Mouse (Mus musculus) hindbrain, embryonic 12.5 days (tissue): ENCODE data around the gene Phf11d. TPM values are rescaled to one million over a fixed set of nuclear protein-coding genes. Genes with fewer than 3 reads are reported as not detected.
"Not testable (repeated sequence)": the region's sequence is repeated elsewhere in the genome, so short reads cannot be mapped to it uniquely, and the experiment has no call there.

ENCODE experiments used
- ATAC-seq: fragments of 200-750 bp; cut with Nextera tagmentation; 2 replicates; pipeline ENCODE4 v1.8.0; 2017; ENCODE audit warnings: moderate TSS enrichment; ENCODE audit not compliant: low FRiP score
- H3K27ac ChIP-seq: fragments of 300-500 bp; sonication (generic); 2 replicates; pipeline ENCODE4 v1.5.1; 2016; ENCODE audit warnings: mild to moderate bottlenecking
- H3K27me3 ChIP-seq: fragments of 300-500 bp; sonication (generic); 2 replicates; pipeline ENCODE4 v1.6.1; 2016; ENCODE audit warnings: mild to moderate bottlenecking
- H3K36me3 ChIP-seq: fragments of 300-500 bp; sonication (generic); 2 replicates; pipeline ENCODE4 v1.6.1; 2016; ENCODE audit warnings: mild to moderate bottlenecking
- H3K4me1 ChIP-seq: fragments of 300-500 bp; sonication (generic); 2 replicates; pipeline ENCODE4 v1.6.1; 2016
- H3K4me2 ChIP-seq: fragments of 300-500 bp; sonication (generic); replicated peaks from 2 replicates; pipeline ENCODE4 v1.6.1; 2016; ENCODE audit warnings: mild to moderate bottlenecking
- H3K4me3 ChIP-seq: fragments of 300-500 bp; sonication (generic); 2 replicates; pipeline ENCODE4 v1.5.1; 2016; ENCODE audit warnings: mild to moderate bottlenecking
- H3K9ac ChIP-seq: fragments of 300-500 bp; sonication (generic); 2 replicates; pipeline ENCODE4 v1.6.1; 2016; ENCODE audit warnings: mild to moderate bottlenecking, moderate library complexity
- H3K9me3 ChIP-seq: fragments of 300-500 bp; sonication (generic); replicated peaks from 2 replicates; pipeline ENCODE4 v1.6.1; 2016; ENCODE audit warnings: mild to moderate bottlenecking
- WGBS: fragments of 180-500 bp; shearing (Covaris S2); methylation state at CpG from one replicate; pipeline ENCODE4 v1.1.7; 2016; 5-methylcytosine and 5-hydroxymethylcytosine counted together
- polyA plus RNA-seq: library from polyadenylated mRNA; unstranded; fragments of >200 nt; fragmentation: Nextera tagmentation; extraction: Ambion mirVana; gene quantifications from 2 replicates; pipeline ENCODE4 v1.2.1, GENCODE M21; 2016

The Phf11d gene
- 0.53 and 0.61 TPM in 2 replicates for polyA plus RNA-seq

DNA sequence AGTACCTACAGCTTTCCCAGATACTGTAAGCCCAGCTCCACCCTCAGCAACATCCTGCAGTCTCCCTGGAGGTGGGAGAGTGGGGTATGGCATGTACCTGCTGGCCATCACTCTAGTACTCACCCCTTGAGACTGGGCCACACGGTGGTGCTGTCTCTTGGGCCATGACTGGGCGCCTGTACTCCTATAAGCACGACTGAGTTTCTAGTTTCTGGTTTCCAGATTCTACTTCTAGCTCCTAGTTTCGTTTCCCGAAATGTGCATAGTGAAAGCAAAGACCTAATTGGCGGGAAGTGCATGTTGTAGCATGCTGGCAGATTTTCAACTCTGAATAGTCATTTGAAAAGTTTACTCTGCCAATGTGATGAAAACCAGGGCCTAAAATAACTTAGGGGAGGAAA is at the start of gene Phf11d:
Gene Phf11d (minus strand): TSS at position 227 of the 401 bp plus-strand sequence.
- Histone ChIP-seq H3K36me3 (no peaks in the 10 kb centered on the region), H3K27ac (no peak within 1 kb of the TSS), H3K9me3 (peaks cover under 1% of the 10 kb centered on the region), H3K4me3 (no peak within 1 kb of the TSS), H3K9ac (no peak within 1 kb of the TSS), H3K4me2 (no peak within 1 kb of the TSS), H3K4me1 (no peaks in the 10 kb centered on the region), H3K27me3 (no peaks in the 10 kb centered on the region)
- ATAC-seq, result no peak
- 79% methylated on average over 6 of the region's 6 CpGs for WGBS

DNA sequence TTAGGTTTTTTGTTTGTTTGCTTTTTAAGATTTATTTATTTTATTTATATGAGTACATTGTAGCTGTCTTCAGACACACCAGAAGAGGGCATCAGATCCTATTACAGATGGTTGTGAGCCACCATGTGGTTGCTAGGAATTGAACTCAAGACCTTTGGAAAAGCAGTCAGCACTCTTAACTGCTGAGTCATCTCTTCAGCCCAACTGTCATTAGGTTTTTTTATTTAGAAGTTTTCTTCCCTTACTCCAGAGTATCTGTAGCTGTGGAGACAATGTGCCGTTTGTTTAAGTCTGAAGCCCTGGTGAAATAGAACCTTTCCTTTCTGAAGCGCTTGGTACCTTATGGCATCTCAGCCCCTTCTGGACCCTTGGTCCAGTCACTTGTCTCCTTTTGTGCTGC is 49.7 kb upstream of the Phf11d start:
- H3K27ac ChIP-seq, H3K4me3 ChIP-seq, H3K4me2 ChIP-seq, H3K9me3 ChIP-seq, H3K4me1 ChIP-seq, H3K27me3 ChIP-seq, H3K9ac ChIP-seq, ATAC-seq, H3K36me3 ChIP-seq: not testable (repeated sequence)
- WGBS, result 93% methylated on average over 2 of the region's 2 CpGs

DNA sequence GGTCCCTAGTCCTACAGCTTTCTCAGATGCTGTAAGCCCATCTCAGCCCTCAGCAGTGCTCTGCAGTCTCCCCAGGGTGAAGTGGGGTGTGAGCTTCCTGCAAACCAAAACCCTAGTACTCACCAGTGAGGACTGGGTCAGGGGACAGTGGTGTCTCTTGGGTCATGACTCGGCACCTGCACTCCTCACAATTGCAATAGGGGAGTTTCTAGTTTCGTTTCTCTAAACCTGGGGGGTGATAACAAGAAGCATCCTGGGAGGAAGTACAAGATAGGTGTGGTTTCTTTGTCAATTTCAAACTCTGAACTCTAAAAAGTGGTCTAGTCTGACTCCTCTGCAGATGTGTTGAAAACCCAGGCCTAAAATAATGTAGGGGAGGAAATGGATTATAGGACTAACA is 31.7 kb upstream of the Phf11d start:
- Histone ChIP-seq H3K9me3 (no peaks in the 10 kb centered on the region), H3K4me2 (no peak overlapping the region), H3K27ac (no peak overlapping the region), H3K36me3 (no peaks in the 10 kb centered on the region), H3K4me1 (no peaks in the 10 kb centered on the region), H3K27me3 (no peaks in the 10 kb centered on the region), H3K4me3 (no peak overlapping the region), H3K9ac (no peak overlapping the region)
- no peak for ATAC-seq
- WGBS, result 85% methylated on average over 2 of the region's 2 CpGs

DNA sequence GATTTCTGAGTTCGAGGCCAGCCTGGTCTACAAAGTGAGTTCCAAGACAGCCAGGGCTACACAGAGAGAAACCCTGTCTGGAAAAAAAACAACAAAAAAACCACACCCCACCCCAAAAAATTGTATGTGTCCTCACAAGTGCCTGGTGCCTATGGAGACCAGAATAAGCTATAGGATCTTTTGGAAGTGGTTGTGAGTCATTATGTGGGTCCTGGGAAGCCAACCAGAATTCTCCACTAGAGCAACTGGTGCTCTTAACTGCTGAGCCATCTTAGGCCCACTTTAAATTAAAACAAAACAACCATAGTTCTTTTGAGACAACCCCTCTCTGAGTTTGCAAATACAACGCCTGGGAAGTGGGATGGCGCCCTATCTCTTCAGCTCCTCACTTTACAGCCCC is 30.0 kb upstream of the Phf11d start, which contains the start of gene Phf11c:
Gene Phf11c (minus strand): TSS at position 101 of the 400 bp plus-strand sequence.
- H3K27ac ChIP-seq, result no peak within 1 kb of the TSS
- H3K9ac ChIP-seq, result no peak within 1 kb of the TSS
- no peaks in the 10 kb centered on the region for H3K4me1 ChIP-seq
- WGBS, result 90% methylated on average over 3 of the region's 3 CpGs
- no peak within 1 kb of the TSS for H3K4me2 ChIP-seq
- H3K9me3 ChIP-seq, result no peaks in the 10 kb centered on the region
- no peak for ATAC-seq
- H3K36me3 ChIP-seq, result no peaks in the 10 kb centered on the region
- no peak within 1 kb of the TSS for H3K4me3 ChIP-seq
- H3K27me3 ChIP-seq, result no peaks in the 10 kb centered on the region

DNA sequence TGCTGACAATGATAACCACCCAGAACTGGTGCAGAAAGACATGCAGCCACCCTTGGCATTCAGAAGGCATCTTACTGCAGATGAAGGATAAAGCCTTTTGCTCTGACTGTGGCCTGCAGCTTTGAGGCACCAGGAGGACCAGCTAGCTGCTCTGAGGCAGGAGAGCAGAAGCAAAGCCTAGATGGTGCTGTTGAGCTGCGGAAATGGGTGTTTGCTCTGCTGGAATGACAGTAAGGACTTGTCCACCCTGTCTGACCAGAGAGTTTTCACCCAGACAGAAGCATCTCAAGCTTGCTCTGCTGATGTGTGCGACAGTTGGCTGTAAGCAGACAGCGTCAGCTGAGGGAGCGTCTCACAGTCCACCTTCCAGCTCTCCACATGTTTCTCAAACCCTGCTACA is 24.9 kb upstream of the Phf11d start:
- H3K36me3 ChIP-seq, H3K4me1 ChIP-seq, H3K9me3 ChIP-seq, H3K27me3 ChIP-seq, H3K4me3 ChIP-seq, H3K9ac ChIP-seq, H3K27ac ChIP-seq, H3K4me2 ChIP-seq, ATAC-seq: not testable (repeated sequence)
- 71% methylated on average over 4 of the region's 4 CpGs for WGBS

DNA sequence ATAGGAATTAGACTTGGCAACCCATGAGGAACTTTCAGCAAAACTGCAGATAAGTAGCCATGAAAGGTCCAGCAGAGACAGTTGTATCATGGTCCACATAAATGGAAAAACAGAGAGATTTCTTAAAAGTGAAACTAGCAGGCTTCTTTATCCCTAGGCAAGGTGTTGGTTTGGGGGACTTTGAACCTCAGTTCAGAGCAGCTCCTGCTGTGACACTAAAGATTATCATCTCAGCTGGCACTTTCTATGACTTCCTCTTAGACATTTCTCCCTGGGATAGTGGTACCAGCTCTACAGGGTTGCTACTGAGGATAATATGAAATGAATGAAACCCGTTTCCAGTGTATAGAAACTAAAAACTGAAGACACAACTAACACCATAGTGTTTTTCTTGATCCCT is 24.3 kb upstream of the Phf11d start:
- no peaks in the 10 kb centered on the region for H3K27me3 ChIP-seq
- H3K4me1 ChIP-seq, result no peaks in the 10 kb centered on the region
- 70% methylated on average over 1 of the region's 1 CpGs for WGBS
- no peak for ATAC-seq
- H3K36me3 ChIP-seq, result no peaks in the 10 kb centered on the region
- no peak overlapping the region for H3K4me2 ChIP-seq
- H3K9ac ChIP-seq, result no peak overlapping the region
- H3K27ac ChIP-seq, result no peak overlapping the region
- H3K9me3 ChIP-seq, result no peaks in the 10 kb centered on the region
- H3K4me3 ChIP-seq, result no peak overlapping the region

DNA sequence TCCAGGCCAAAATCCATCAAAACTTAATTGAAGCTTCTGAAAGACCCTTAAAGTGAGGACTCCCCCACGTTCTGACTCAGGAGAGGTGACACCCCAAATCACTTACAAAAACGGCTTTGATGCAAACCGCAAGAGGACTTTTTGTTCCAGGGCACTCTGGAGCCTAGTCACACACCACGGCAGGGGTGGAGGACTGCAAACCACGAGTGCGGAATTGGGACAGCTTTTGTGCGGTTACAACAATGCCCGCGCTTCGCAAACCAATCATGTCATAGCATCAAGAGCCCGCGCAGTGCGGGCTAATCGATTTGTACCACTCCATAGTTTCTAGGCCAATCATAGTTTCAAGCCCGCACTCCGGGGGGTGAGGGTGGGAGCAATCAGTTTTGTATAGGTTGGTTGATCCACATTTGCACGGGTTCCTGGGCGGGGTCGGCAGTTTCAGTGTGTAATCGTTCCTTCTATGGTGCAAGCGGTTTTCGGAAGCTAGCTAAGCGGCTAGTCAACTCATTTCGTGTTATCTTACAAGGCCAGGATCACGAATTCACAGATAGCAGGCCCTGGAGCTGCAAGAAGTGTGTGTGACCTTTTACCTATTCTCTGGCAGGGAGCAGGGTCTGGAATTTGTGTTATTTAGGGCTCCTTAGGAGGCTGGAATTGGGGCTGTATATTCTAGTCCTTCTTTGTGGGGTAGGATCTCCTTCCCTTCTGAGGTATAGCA is 5.2 kb upstream of the Phf11d start:
- H3K27me3 ChIP-seq, result no peaks in the 10 kb centered on the region
- H3K27ac ChIP-seq, result no peak overlapping the region
- no peak overlapping the region for H3K9ac ChIP-seq
- no peaks in the 10 kb centered on the region for H3K36me3 ChIP-seq
- H3K4me2 ChIP-seq, result no peak overlapping the region
- 94% methylated on average over 25 of the region's 25 CpGs for WGBS
- no peak for ATAC-seq
- H3K4me3 ChIP-seq, result no peak overlapping the region
- H3K4me1 ChIP-seq, result no peaks in the 10 kb centered on the region
- H3K9me3 ChIP-seq, result peaks cover 15% of the 10 kb centered on the region

DNA sequence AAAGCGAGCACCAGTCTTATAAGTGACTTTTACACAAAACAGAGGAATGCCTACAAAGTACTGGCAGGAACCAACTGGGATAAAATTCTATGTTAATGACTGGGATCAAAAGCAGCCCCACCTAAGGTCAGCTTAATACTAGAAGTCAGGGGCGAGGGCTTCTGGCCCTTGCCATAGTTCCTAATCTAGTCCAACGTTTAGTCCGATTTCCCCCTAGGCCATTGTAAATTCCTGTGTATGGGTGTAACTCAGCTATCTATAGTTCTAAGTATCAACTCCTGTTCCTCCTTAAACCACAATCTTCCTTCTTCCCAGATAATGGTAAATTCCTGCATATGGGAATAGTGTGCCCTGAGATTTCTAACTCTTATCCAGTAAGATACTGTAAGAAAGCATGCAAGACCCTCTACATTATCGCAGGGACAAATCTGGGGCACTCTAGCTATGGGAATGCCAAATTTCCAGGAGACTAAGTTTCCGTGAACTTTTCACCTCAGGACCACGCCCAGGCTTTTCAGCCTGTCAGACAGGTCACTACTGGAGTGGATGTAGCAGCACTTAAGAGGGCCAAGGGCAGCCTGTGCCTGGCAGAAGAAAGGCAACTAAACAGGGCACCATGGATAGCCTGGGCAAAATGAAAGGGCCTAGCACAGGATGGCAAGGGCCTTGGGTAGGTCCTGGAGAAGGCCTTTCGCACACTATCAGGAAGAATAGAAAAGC is 1.3 kb upstream of the Phf11d start:
- no peak overlapping the region for H3K27ac ChIP-seq
- ATAC-seq, result no peak
- no peak overlapping the region for H3K9ac ChIP-seq
- no peaks in the 10 kb centered on the region for H3K36me3 ChIP-seq
- 87% methylated on average over 8 of the region's 8 CpGs for WGBS
- no peak overlapping the region for H3K4me3 ChIP-seq
- no peak overlapping the region for H3K4me2 ChIP-seq
- peaks cover 12% of the 10 kb centered on the region for H3K9me3 ChIP-seq
- H3K27me3 ChIP-seq, result no peaks in the 10 kb centered on the region
- H3K4me1 ChIP-seq, result no peaks in the 10 kb centered on the region

DNA sequence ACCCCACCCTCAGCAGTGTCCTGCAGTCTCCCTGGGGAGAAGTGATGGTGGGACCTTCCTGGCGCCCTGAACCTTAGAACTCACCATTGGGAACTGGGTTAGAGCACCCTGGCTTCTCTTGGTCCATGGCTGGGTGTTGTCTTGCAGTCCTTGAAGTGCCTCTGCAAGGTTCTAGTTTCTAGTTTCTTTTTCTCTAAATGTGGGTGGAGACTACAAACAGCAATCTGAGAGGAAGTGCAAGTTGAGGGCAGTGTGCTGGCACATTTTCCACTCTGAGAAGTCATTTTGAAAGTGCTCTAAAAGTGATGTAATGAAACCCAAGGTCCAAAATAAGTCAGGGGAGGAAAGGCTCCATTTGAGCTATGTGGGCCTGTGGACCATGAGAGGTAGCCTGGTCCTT is 24.1 kb downstream of the Phf11d start, which contains the start of gene Phf11b:
Gene Phf11b (minus strand): TSS at position 163 of the 400 bp plus-strand sequence.
- not testable (repeated sequence) for H3K9me3 ChIP-seq, H3K4me1 ChIP-seq, H3K27me3 ChIP-seq, ATAC-seq, H3K4me3 ChIP-seq, H3K4me2 ChIP-seq, H3K9ac ChIP-seq, H3K27ac ChIP-seq, H3K36me3 ChIP-seq
- WGBS, result 78% methylated on average over 1 of the region's 1 CpGs

DNA sequence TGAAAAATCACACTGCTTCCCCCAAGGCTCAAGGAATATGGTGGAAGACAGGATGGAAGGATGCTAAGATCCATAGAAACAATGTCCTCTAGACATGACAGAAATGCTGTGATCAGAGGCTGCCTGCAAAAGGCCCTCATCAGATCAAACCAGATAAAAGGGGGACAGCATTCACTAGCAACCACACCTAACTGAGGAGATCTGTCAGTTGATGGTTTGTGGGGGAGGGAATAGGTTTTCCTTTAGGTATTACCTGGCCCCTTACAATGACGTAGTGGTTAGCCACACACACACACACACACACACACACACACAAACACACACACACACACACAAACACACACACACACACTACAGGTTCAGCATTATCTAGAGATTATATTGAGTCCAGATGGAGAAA is 25.7 kb downstream of the Phf11d start:
- H3K4me1 ChIP-seq, result no peaks in the 10 kb centered on the region
- 83% methylated on average over 1 of the region's 1 CpGs for WGBS

DNA sequence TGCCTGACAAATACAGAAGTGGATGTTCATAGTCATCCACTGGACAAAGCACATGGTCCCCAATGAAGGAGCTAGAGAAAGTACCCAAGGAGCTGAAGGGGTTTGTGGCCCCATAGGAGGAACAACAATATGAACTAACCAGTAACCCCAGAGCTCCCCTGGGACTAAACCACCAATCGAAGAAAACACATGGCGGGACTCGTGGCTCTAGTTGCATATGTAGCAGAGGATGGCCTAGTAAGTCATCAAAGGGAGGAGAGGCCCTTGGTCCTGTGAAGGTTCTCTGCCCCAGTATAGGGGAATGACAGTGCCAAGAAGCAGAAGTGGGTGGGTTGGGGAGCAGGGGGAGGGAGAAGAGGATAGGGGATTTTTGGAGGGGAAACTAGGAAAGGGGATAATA is 29.2 kb downstream of the Phf11d start:
- H3K4me3 ChIP-seq, H3K27me3 ChIP-seq, H3K9ac ChIP-seq, H3K36me3 ChIP-seq, H3K4me1 ChIP-seq, H3K4me2 ChIP-seq, ATAC-seq, H3K9me3 ChIP-seq, H3K27ac ChIP-seq: not testable (repeated sequence)
- WGBS, result 81% methylated on average over 3 of the region's 3 CpGs

More for the DNA sequence above, 25.7 kb downstream of the Phf11d start:
- ATAC-seq, result no peak
- Histone ChIP-seq H3K9me3 (no peaks in the 10 kb centered on the region), H3K27ac (no peak overlapping the region), H3K4me2 (no peak overlapping the region), H3K36me3 (no peaks in the 10 kb centered on the region), H3K4me3 (no peak overlapping the region), H3K27me3 (no peaks in the 10 kb centered on the region), H3K9ac (no peak overlapping the region)

DNA sequence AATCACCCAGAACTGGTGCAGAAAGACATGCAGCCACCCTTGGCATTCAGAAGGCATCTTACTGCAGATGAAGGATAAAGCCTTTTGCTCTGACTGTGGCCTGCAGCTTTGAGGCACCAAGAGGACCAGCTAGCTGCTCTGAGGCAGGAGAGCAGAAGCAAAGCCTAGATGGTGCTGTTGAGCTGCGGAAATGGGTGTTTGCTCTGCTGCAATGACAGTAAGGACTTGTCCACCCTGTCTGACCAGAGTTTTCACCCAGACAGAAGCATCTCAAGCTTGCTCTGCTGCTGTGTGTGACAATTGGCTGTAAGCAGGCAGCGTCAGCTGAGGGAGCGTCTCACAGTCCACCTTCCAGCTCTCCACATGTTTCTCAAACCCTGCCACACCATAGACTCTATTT is 34.8 kb downstream of the Phf11d start:
- not testable (repeated sequence) for H3K27me3 ChIP-seq, H3K4me2 ChIP-seq, H3K4me3 ChIP-seq, H3K27ac ChIP-seq, H3K4me1 ChIP-seq, H3K9me3 ChIP-seq, H3K36me3 ChIP-seq, ATAC-seq, H3K9ac ChIP-seq
- WGBS, result 58% methylated on average over 3 of the region's 3 CpGs

DNA sequence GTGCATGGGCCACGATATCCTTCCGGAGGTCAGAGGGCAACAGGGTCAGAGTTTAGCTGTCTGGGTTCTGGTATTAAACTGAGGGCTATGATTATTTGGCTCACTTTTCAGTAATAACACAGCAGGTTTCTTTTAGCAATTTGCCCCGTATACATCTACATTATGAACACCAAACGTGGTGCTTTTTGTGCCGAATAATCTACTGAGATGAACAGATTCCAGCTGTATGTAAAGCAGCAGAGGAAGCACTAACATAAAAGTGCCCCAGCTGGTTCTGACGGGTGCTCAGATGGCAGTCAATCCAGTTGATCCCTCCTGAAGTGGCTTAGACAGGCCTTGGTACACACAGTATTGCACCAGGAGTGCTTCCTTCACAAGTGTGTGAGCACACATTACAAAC is 45.3 kb downstream of the Phf11d start:
- ATAC-seq, H3K4me3 ChIP-seq, H3K36me3 ChIP-seq, H3K4me2 ChIP-seq, H3K9me3 ChIP-seq, H3K27me3 ChIP-seq, H3K27ac ChIP-seq, H3K9ac ChIP-seq, H3K4me1 ChIP-seq: not testable (repeated sequence)
- WGBS, result 87% methylated on average over 6 of the region's 6 CpGs
